Mouse (Mus musculus) erythroblast, adult 5-6 weeks (primary cell): ENCODE measurements around the gene Calm1. TPM values are rescaled to one million over a fixed set of nuclear protein-coding genes. Genes with fewer than 3 reads are reported as not detected.

Experiments used
- ATAC-seq: replicated peaks from 2 replicates; pipeline ENCODE4 v1.8.0; 2016; ENCODE audit warnings: moderate number of reproducible peaks, mild to moderate bottlenecking, moderate TSS enrichment, inconsistent platforms; ENCODE audit not compliant: poor library complexity, low FRiP score, severe bottlenecking
- total RNA-seq, 2 experiments: library from RNA; stranded (forward) in 1 of 2; stranded (reverse) in 1 of 2; fragments of 150-400 nt in 1 of 2; fragments of 200-764, 138-1000 nt in 1 of 2; gene quantifications; 2 replicates each; pipeline versions ENCODE4 v1.2.3 to v1.2.4; 2015 to 2017; ENCODE audit warnings: low replicate concordance in 2 of 2

Calm1 gene
- total RNA-seq, 2 experiments from 2014 or later: 71.5 to 118 TPM

- ATAC-seq: no peak
These were observed 20.8 kb downstream of the Calm1 start for GRCm38 (mm10) chr12:100220012-100220411.

DNA sequence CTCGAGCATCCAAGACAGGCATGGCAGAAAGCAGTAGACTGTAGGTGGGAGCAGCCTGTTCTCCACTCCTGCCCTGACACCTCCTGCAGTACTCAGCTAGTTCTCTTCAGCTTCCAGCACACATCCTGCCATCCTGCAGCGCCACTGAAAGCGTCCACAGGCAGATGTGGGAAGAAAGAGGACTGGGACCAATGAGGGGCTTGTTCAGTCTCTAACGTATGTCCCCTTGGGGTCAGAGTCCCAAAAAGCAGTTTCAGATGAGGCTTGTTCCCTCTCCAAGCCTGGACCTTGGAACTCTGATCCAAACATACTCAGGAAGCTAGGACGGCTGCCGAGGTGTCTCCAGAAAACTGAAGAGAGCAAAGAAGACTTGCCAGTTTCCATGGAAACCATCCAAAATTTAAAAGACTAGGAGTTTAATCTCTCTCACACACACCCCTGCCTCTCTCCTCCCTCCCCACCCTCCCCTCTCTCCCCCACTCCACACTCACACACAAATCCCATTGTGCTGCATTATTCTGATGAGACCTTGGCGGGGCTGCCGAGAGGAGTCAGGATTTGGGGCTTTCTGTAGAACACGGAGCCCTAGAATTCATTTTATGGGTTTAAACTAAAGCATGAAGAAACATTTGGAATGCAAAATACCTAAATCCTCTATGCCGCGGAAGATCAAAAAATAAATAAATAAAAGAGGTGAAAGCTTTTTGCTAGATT, 22.5 kb downstream of the Calm1 start:
- ATAC-seq: no peak

- ATAC-seq: no peak
These were observed 23.2 kb downstream of the Calm1 start for GRCm38 (mm10) chr12:100222322-100222993.

GRCm38 (mm10) chr12:100223531-100223930, 24.3 kb downstream of the Calm1 start:
- no peak for ATAC-seq

DNA sequence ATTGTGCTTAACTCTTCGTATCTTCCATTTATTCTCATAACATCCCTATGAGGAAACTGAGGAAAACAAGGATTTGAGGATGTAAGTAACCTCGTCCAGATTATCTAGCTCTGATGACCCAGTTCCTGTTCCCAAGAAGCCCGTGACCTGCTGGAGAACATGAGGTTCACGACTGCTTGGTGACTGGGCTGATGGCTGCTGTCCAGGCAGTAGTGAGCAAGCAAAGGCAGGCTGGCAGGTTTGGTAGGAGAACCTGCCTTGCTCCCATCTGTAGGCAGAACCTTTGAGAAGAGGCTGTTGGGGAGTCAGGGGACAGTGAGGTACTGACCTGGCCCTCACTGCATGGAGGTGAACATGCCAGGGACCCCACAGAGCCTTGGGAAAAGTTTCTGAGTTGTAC, 26.0 kb downstream of the Calm1 start:
- ATAC-seq: no peak

DNA sequence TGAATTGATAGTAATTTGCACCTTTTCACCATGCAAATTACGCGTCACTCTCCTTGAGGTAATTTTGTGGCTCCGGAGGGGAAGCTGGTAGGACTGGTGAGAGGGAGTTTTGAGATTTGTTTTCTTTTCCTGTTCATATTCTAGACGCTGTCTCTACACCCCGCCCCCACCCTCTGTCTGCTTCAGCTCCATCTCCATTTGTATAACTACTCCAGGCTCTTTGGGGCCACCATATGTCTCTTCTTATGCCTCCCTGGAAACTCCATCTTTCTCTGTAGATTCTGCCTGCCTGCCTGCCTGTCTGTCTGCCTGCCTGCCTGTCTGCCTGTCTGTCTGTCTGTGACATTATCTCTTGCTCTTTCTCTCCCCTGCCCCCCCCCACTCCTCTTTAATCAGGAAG, 26.8 kb downstream of the Calm1 start:
- ATAC-seq: no peak

DNA sequence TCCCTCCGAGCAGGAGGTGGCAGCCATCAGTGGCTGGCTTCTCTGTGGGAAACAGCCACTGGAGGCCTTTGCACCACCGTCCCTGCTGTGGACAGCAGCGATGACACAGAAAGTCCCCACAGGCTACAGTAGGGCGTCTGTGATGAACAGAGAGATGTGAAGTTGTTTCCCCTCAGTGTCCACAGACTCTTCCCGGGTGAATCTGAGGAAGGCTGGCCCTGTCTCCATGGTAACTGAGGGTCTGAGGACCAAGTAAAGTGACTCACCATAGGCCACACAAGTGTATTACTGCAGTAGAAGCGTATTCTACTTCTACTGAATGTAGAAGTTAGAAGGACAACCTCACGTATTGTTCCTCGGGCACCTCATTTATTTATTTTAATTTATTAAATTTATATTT, 27.4 kb downstream of the Calm1 start:
- no peak for ATAC-seq

DNA sequence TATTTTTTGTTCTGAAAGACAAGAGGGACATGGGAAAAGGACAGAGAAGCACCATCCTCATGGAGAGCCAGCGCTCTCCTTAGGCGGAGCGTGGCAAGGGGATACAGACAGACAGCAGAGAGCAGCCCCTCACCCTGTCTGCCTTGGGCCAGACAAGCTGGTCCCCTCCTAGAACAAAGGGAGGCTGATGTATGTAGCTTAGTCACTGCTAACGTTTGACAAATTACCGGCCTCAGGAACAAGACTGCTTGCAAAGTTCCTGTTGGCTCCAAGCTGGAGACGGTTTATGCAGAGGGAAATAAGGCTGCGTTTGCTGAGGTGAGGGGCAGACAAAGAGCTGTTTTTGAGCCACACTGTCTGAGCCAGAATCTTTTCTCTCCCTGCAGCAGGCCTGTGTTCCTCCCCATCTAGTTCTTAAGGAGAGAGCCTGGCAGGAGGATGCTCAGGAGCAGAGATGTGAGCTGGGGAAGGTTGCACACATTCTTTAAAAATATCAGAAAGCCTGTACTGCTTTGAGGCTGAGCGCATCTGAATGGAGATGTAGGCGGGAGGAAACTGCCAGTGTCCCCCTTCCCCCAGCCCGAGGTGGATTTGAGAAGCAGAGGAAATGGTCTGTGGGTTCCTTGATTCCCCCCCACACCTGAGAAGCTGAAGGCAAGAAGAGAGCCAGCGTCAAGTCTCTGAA, 28.9 kb downstream of the Calm1 start:
- ATAC-seq: no peak

DNA sequence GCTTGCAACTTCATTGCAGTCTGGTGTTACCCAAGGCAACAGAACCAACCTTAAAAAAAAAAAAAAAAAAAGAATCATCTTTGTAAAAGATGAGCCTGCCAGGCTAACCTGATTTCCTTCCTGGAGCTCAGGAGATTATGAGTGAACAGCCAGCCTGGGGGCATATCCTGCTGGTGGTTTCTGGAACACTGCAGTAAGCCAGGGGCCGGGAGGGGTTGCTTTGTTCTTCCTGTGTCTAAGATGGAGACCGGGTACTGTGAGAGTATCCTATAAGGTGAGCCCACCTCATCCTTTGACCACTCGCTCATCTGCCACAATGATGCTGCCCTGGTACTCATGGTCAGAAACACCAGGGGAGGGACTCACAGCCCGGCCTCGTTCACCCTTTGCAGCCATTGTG, 35.0 kb downstream of the Calm1 start:
- ATAC-seq: no peak

- ATAC-seq: no peak
These were observed 35.7 kb downstream of the Calm1 start for GRCm38 (mm10) chr12:100234919-100235318.

- no peak for ATAC-seq
These were observed 36.2 kb downstream of the Calm1 start for GRCm38 (mm10) chr12:100235423-100235822.

DNA sequence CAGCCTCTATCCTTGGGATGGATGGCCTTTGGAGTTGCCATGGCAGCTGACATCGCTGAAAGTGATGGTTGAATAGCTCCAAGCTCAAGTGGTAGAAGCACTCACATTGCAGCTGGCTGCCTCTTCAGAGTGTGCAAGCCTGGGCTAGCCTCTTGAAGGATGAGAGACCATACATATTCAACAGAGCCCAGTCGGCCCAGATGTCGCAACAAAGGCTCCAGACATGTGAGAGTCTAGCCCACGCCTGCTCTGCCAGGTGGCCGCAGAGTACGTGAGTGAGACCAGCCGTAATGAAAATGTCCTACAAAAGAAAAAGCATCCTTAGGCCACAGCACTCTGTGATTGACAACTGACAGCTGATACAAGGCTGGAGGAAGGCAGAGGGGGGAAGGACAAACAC, 40.2 kb downstream of the Calm1 start:
- no peak for ATAC-seq

DNA sequence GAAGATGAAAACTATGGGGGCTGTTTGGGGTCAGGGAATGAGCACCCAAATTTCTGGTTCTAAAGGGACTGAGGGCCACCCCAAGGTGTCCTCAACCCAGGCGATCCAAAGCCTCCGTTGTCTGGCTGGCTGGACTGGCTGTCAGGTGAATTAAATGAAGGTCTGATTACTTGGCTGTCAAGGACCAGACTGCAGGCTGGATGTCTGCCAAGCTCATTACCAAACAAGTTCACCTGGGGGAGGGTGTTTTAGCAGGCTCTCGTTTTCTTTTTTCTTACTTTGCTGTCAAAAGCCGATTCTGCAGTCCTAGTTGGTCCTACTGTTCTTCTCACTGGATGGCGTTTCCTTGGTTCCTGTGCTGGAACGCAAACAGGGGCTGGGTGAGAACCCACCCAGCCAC, 40.6 kb downstream of the Calm1 start:
- no peak for ATAC-seq

DNA sequence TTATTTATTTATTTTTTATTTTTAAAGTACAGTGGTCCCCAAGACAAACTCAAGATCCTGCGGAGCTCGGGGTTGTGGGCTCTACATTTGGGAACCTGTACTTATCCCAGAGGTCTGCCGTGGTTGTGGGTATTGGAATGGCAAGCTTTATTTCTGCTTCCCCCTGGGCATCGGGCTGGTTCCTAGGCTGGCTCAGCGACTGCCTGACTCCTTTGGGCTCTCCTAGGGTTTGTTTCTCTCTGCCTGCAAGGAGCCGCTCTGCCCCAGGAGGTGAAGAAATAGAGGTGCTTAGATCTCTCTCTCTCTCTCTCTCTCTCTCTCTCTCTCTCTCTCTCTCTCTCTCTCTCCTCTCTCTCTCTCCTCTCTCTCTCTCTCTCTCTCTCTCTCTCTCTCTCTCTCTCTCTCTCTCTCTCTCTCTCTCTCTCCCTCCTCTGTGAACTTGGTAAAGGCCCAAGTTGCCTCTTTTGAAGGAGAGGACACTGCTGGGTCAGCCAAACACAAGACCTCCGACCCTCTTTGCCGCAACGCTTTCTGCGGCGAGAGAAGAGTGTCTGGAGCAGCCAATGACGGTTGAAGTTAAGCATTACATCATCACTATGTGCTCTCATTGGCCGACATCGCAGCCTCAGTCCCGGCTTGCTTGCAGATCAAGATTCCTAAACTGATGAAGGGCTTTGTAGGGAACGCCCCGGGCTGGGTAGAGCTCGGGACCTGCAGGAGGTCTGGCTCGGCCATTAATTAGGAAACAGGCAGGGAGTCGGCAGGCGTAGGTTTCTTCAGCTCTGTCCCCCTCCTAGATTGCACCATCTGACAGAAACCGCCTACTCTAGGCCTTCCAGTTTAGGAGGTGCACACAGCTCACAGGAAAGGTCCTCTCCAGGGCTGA, 42.9 kb downstream of the Calm1 start:
- ATAC-seq: no peak

DNA sequence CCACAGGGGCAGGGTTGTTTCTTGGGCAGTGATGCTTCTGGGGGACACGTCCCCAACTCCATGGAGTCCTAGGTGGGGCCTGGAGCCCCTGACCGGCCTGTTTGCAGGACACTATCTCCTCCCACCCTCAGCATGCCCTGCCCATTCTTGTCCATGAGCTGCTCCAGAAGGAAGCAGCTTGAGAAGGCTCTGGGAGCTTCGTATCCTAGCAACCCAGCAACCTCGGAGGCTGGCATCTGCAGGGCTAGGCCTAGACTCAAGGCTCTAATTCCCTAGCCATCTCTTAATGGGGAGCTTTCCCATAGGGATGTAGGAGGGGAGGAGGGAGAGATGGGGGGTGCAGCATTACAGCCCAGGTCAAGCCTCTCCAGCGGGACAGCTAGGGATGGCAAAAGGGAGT, 45.3 kb downstream of the Calm1 start:
- no peak for ATAC-seq

- no peak for ATAC-seq
These were observed 49.9 kb downstream of the Calm1 start for GRCm38 (mm10) chr12:100249170-100249569.

DNA sequence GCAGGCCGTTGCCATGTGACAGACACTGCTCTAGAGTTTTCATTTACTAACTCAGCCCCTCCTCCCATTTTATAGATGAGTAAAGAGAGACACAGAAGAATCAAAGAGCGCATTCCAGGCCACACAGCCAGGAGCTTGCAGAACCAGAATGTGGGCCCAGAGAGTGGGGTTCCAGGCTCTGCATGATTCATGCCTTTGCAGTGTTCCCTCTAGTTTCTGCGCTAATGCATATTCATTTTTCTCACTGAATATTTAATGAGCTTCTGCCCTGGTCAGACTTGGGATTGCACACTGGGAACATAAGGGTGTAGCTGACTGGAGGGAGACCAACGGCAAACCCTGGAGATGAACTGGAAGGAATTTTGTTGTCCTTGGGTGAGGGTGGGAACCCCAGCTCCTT, 55.2 kb downstream of the Calm1 start:
- ATAC-seq: no peak

DNA sequence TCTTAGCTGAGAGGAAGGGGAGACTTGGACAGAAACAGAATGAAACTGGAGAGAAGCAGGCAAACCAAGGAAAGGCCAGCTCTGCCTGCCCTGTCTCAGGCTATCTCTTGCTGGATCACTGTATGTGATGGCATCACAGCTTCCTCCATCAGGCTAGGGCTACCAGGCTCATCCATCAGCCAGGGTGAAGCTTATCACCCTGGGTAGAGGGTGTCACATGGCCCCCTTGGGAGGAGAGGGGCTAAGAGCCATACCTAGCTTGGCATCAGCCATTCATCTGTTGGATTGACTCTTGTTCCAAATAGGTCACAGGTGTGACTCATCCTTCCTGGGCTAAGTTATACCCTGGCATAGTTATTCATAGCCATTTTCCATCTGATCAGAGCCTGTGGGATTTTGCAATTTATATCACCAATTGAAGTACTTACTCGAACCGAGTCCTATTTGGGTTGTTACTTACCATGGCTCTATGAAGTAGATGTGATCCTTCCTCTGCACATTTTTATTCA, 56.3 kb downstream of the Calm1 start:
- ATAC-seq: no peak

- no peak for ATAC-seq
These were observed 58.5 kb downstream of the Calm1 start for GRCm38 (mm10) chr12:100257779-100258178.
